Mouse (Mus musculus) forebrain, embryonic 15.5 days (tissue): ENCODE measurements at regions not wholly inside any gene's neighbourhood (a gene's known extent, or its start where the extent isn't known, plus 50 kb on each side); places are given as distances from the start of the nearest gene placed in this dataset.
"Not testable (repeated sequence)": the region's sequence is repeated elsewhere in the genome, so short reads cannot be mapped to it uniquely, and the experiment has no call there.

Experiments
- ATAC-seq: fragments of 200-750 bp; cut with Nextera tagmentation; replicated peaks from 2 replicates; pipeline ENCODE4 v1.8.0; 2017; ENCODE audit warnings: mild to moderate bottlenecking, moderate TSS enrichment, moderate library complexity
- H3K27ac ChIP-seq: fragments of 300-500 bp; sonication (generic); replicated peaks from 2 replicates; pipeline ENCODE4 v1.5.1; 2015; ENCODE audit warnings: mild to moderate bottlenecking, inconsistent platforms
- H3K27me3 ChIP-seq: fragments of 300-500 bp; sonication (generic); 2 replicates; pipeline ENCODE4 v1.6.1; 2015; ENCODE audit warnings: inconsistent platforms
- H3K36me3 ChIP-seq: fragments of 300-500 bp; sonication (generic); 2 replicates; pipeline ENCODE4 v1.6.1; 2015; ENCODE audit warnings: mild to moderate bottlenecking, inconsistent platforms
- H3K4me1 ChIP-seq: fragments of 300-500 bp; sonication (generic); 2 replicates; pipeline ENCODE4 v1.6.1; 2015; ENCODE audit warnings: inconsistent platforms
- H3K4me2 ChIP-seq: fragments of 300-500 bp; sonication (generic); replicated peaks from 2 replicates; pipeline ENCODE4 v1.6.1; 2015; ENCODE audit warnings: mild to moderate bottlenecking, inconsistent platforms
- H3K4me3 ChIP-seq: fragments of 300-500 bp; sonication (generic); 2 replicates; pipeline ENCODE4 v1.5.1; 2015; ENCODE audit warnings: mild to moderate bottlenecking, inconsistent platforms
- H3K9ac ChIP-seq: fragments of 300-500 bp; sonication (generic); replicated peaks from 2 replicates; pipeline ENCODE4 v1.6.1; 2015; ENCODE audit warnings: mild to moderate bottlenecking, inconsistent platforms
- H3K9me3 ChIP-seq: fragments of 300-500 bp; sonication (generic); 2 replicates; pipeline ENCODE4 v1.6.1; 2016; ENCODE audit warnings: inconsistent platforms
- WGBS: fragments of 180-500 bp; shearing (Covaris S2); methylation state at CpG from one replicate; pipeline ENCODE4 v1.1.7; 2015; ENCODE audit warnings: mixed read lengths; 5-methylcytosine and 5-hydroxymethylcytosine counted together

- no peaks in the 10 kb centered on the region for H3K27me3 ChIP-seq
- 92% methylated on average over 2 of the region's 2 CpGs for WGBS
- no peak for ATAC-seq
Measured at GRCm38 (mm10) chr16:46878739-46879138, 380.4 kb upstream of the Nectin3 start.

GRCm38 (mm10) chr16:46863959-46864358 lies 365.6 kb upstream of the Nectin3 start:
- H3K27ac ChIP-seq: no peak overlapping the region
- no peak overlapping the region for H3K4me3 ChIP-seq
- H3K9ac ChIP-seq: no peak overlapping the region
- no peaks in the 10 kb centered on the region for H3K9me3 ChIP-seq
- no peaks in the 10 kb centered on the region for H3K27me3 ChIP-seq
- no peak for ATAC-seq
- H3K4me2 ChIP-seq: no peak overlapping the region
- WGBS: 82% methylated on average over 2 of the region's 2 CpGs
- H3K36me3 ChIP-seq: no peaks in the 10 kb centered on the region
- no peaks in the 10 kb centered on the region for H3K4me1 ChIP-seq

More at GRCm38 (mm10) chr16:46878739-46879138, 380.4 kb upstream of the Nectin3 start:
- no peak overlapping the region for H3K4me3 ChIP-seq
- no peaks in the 10 kb centered on the region for H3K4me1 ChIP-seq
- H3K4me2 ChIP-seq: no peak overlapping the region
- H3K9me3 ChIP-seq: no peaks in the 10 kb centered on the region
- H3K36me3 ChIP-seq: no peaks in the 10 kb centered on the region
- no peak overlapping the region for H3K27ac ChIP-seq
- no peak overlapping the region for H3K9ac ChIP-seq

GRCm38 (mm10) chr16:46849534-46849933 lies 351.2 kb upstream of the Nectin3 start:
- ATAC-seq: no peak
- WGBS: 93% methylated on average over 4 of the region's 4 CpGs
- Histone ChIP-seq H3K9ac (no peak overlapping the region), H3K27ac (no peak overlapping the region), H3K4me1 (peaks cover 10% of the 10 kb centered on the region), H3K9me3 (no peaks in the 10 kb centered on the region), H3K4me2 (no peak overlapping the region), H3K4me3 (no peak overlapping the region), H3K36me3 (no peaks in the 10 kb centered on the region), H3K27me3 (no peaks in the 10 kb centered on the region)

GRCm38 (mm10) chr16:46848755-46849154 lies 350.4 kb upstream of the Nectin3 start:
- no peak overlapping the region for H3K9ac ChIP-seq
- peaks cover 10% of the 10 kb centered on the region for H3K4me1 ChIP-seq
- no peak overlapping the region for H3K4me3 ChIP-seq
- no peak overlapping the region for H3K4me2 ChIP-seq
- no peaks in the 10 kb centered on the region for H3K9me3 ChIP-seq
- no peak overlapping the region for H3K27ac ChIP-seq
- no peaks in the 10 kb centered on the region for H3K27me3 ChIP-seq
- no peaks in the 10 kb centered on the region for H3K36me3 ChIP-seq
- ATAC-seq: no peak

GRCm38 (mm10) chr16:46847707-46848356 lies 349.5 kb upstream of the Nectin3 start:
- H3K9me3 ChIP-seq: no peaks in the 10 kb centered on the region

GRCm38 (mm10) chr16:46841179-46841578 lies 342.9 kb upstream of the Nectin3 start:
- Histone ChIP-seq H3K4me2 (no peak overlapping the region), H3K4me1 (no peaks in the 10 kb centered on the region), H3K9ac (no peak overlapping the region), H3K36me3 (no peaks in the 10 kb centered on the region), H3K27ac (no peak overlapping the region), H3K27me3 (no peaks in the 10 kb centered on the region), H3K4me3 (no peak overlapping the region), H3K9me3 (no peaks in the 10 kb centered on the region)
- ATAC-seq: no peak
- WGBS: 79% methylated on average over 2 of the region's 2 CpGs

More at GRCm38 (mm10) chr16:46847707-46848356, 349.5 kb upstream of the Nectin3 start:
- Histone ChIP-seq H3K4me2 (no peak overlapping the region), H3K9ac (no peak overlapping the region), H3K27me3 (no peaks in the 10 kb centered on the region), H3K4me1 (0 out of 2 replicates have a peak, but pooled peaks cover 3% of the 10 kb centered on the region), H3K4me3 (no peak overlapping the region), H3K36me3 (no peaks in the 10 kb centered on the region), H3K27ac (no peak overlapping the region)
- 22% methylated on average over 3 of the region's 3 CpGs for WGBS
- no peak for ATAC-seq

- Histone ChIP-seq H3K27ac (no peak overlapping the region), H3K4me1 (no peaks in the 10 kb centered on the region), H3K4me3 (no peak overlapping the region), H3K36me3 (no peaks in the 10 kb centered on the region), H3K27me3 (no peaks in the 10 kb centered on the region), H3K4me2 (no peak overlapping the region), H3K9me3 (no peaks in the 10 kb centered on the region), H3K9ac (no peak overlapping the region)
- no peak for ATAC-seq
Measured at GRCm38 (mm10) chr16:46840764-46841163, 342.4 kb upstream of the Nectin3 start.

GRCm38 (mm10) chr16:46825147-46825546 lies 326.8 kb upstream of the Nectin3 start:
- Histone ChIP-seq H3K27me3 (no peaks in the 10 kb centered on the region), H3K4me2 (no peak overlapping the region), H3K36me3 (no peaks in the 10 kb centered on the region), H3K9me3 (no peaks in the 10 kb centered on the region), H3K27ac (no peak overlapping the region), H3K4me1 (no peaks in the 10 kb centered on the region), H3K9ac (no peak overlapping the region), H3K4me3 (no peak overlapping the region)
- 83% methylated on average over 2 of the region's 2 CpGs for WGBS
- no peak for ATAC-seq

- no peak overlapping the region for H3K27ac ChIP-seq
- H3K36me3 ChIP-seq: no peaks in the 10 kb centered on the region
- no peaks in the 10 kb centered on the region for H3K9me3 ChIP-seq
- no peak overlapping the region for H3K4me3 ChIP-seq
- H3K4me1 ChIP-seq: no peaks in the 10 kb centered on the region
- no peaks in the 10 kb centered on the region for H3K27me3 ChIP-seq
- 14% methylated on average over 3 of the region's 3 CpGs for WGBS
- H3K4me2 ChIP-seq: no peak overlapping the region
- no peak overlapping the region for H3K9ac ChIP-seq
- no peak for ATAC-seq
Measured at GRCm38 (mm10) chr16:46822753-46823152, 324.4 kb upstream of the Nectin3 start.

GRCm38 (mm10) chr16:46818215-46818614 lies 319.9 kb upstream of the Nectin3 start:
- Histone ChIP-seq H3K4me1 (no peaks in the 10 kb centered on the region), H3K9me3 (no peaks in the 10 kb centered on the region), H3K27ac (no peak overlapping the region), H3K36me3 (no peaks in the 10 kb centered on the region), H3K4me3 (no peak overlapping the region), H3K27me3 (no peaks in the 10 kb centered on the region), H3K9ac (no peak overlapping the region), H3K4me2 (no peak overlapping the region)
- peak; percentile 63; the same call in 1 of the 2 replicates for ATAC-seq
- WGBS: 74% methylated on average over 1 of the region's 1 CpGs

- ATAC-seq, H3K9me3 ChIP-seq, H3K27ac ChIP-seq, H3K4me2 ChIP-seq, H3K27me3 ChIP-seq, H3K4me1 ChIP-seq, H3K36me3 ChIP-seq, H3K4me3 ChIP-seq, H3K9ac ChIP-seq: not testable (repeated sequence)
Measured at GRCm38 (mm10) chr16:46811835-46812234, 313.5 kb upstream of the Nectin3 start.

GRCm38 (mm10) chr16:46807476-46807875 lies 309.2 kb upstream of the Nectin3 start:
- no peaks in the 10 kb centered on the region for H3K4me1 ChIP-seq
- no peak overlapping the region for H3K9ac ChIP-seq
- 98% methylated on average over 2 of the region's 2 CpGs for WGBS
- ATAC-seq: no peak
- H3K27ac ChIP-seq: no peak overlapping the region
- H3K27me3 ChIP-seq: no peaks in the 10 kb centered on the region
- H3K36me3 ChIP-seq: no peaks in the 10 kb centered on the region
- H3K4me2 ChIP-seq: no peak overlapping the region
- no peak overlapping the region for H3K4me3 ChIP-seq
- H3K9me3 ChIP-seq: no peaks in the 10 kb centered on the region

- H3K4me3 ChIP-seq: no peak overlapping the region
- H3K27me3 ChIP-seq: no peaks in the 10 kb centered on the region
- no peaks in the 10 kb centered on the region for H3K9me3 ChIP-seq
- H3K36me3 ChIP-seq: no peaks in the 10 kb centered on the region
- WGBS: 44% methylated on average over 5 of the region's 5 CpGs
- peak; percentile 69 for ATAC-seq
- H3K4me2 ChIP-seq: no peak overlapping the region
- H3K4me1 ChIP-seq: no peaks in the 10 kb centered on the region
- no peak overlapping the region for H3K27ac ChIP-seq
- no peak overlapping the region for H3K9ac ChIP-seq
Measured at GRCm38 (mm10) chr16:46776367-46776766, 278.0 kb upstream of the Nectin3 start.
